ENCODE assay signal across 16 mouse cellular contexts in the genomic region with DNA sequence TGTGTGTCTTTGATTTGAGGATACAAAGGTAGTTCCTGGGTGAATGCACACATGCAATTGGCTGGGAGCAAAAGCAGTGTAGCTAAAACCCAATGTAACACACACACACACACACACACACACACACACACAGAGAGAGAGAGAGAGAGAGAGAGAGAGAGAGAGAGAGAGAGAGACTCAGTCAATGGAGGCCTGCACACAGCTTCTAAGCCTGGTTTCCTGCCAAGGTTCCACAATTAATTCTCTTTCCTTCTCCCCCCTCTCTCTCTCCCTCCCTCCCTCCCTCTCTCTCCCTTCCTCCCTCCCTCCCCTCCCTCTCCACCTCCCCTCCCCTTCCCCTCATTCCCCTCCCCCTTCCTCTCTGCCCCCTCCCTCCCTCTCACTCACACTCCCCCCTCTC.
"Had no signal": no experiment of that assay in that cellular context is flagged by ENCODE, and none has a peak within 500 bp of the region (broad histone marks: within the 10 kb centered on the region; RNA-seq: fewer than 3 reads in every experiment).

No protein-coding gene starts in this region.

- H3K4me3 ChIP-seq: limb, embryonic 15.5 days; liver, embryonic 12.5 days; lung, embryonic 15.5 days; neural tube, embryonic 13.5 days had no signal

- H3K9me3 ChIP-seq: limb, embryonic 15.5 days; liver, embryonic 12.5 days; lung, embryonic 15.5 days; neural tube, embryonic 13.5 days had no signal

- H3K27ac ChIP-seq: kidney, postnatal 0 days; liver, embryonic 12.5 days; lung, embryonic 15.5 days had no signal

- H3K36me3 ChIP-seq: limb, embryonic 15.5 days; liver, embryonic 12.5 days; lung, embryonic 15.5 days; neural tube, embryonic 13.5 days had no signal

- H3K27me3 ChIP-seq: limb, embryonic 15.5 days; liver, embryonic 12.5 days; lung, embryonic 15.5 days; neural tube, embryonic 13.5 days had no signal

- H3K4me2 ChIP-seq: limb, embryonic 15.5 days; liver, embryonic 12.5 days; lung, embryonic 15.5 days; neural tube, embryonic 13.5 days had no signal

- ATAC-seq: liver, embryonic 12.5 days; midbrain, embryonic 16.5 days had no signal

- DNase-seq: kidney, adult 11 months; kidney, adult 9 months; kidney, postnatal 36 days; layer of hippocampus, adult 9-11 months; left cerebral cortex, postnatal 4 days; lung, postnatal 14 days; retina, postnatal 1 day; right cerebral cortex, postnatal 4 days; spleen, adult 18-20 months; thymus, adult 18-20 months had no signal

- H3K9ac ChIP-seq: limb, embryonic 15.5 days; liver, embryonic 12.5 days; lung, embryonic 15.5 days; neural tube, embryonic 13.5 days had no signal
